Mouse (Mus musculus): Measurements from ENCODE around the gene Tex9. TPM values are rescaled to one million over a fixed set of nuclear protein-coding genes. Genes with fewer than 3 reads are reported as not detected.

The Tex9 gene
- polyA plus RNA-seq, 1 experiment, result 0.85 TPM

- 2% methylated on average over 34 of the region's 35 CpGs for WGBS
- Histone ChIP-seq H3K27ac (ENCODE audit: insufficient read depth, low read depth, low read length) (peak overlapping the region; percentile 96), H3K4me3 (ENCODE audit: low read depth, low read length) (peak overlapping the region; percentile 86), H3K36me3 (ENCODE audit: control insufficient read depth, insufficient read depth, low read length) (no peaks in the 10 kb centered on the region), H3K4me1 (ENCODE audit: control insufficient read depth, insufficient read depth, insufficient read length, low read length) (peaks cover 2% of the 10 kb centered on the region; the same call in 1 of the 2 replicates), H3K27me3 (ENCODE audit: control insufficient read depth, insufficient read depth, low read length) (no peaks in the 10 kb centered on the region)
- TF ChIP-seq POLR2A (IDR thresholded peaks at IDR 0.05; ENCODE audit: low read depth, low read length) (peak; percentile 51), CTCF (IDR thresholded peaks at IDR 0.05; ENCODE audit: extremely low read depth, insufficient read length, insufficient replicate concordance, low read depth, low read length) (no peak)
Observed at GRCm38 (mm10) chr9:72531291-72531995, 39.4 kb upstream of the Tex9 start.

DNA sequence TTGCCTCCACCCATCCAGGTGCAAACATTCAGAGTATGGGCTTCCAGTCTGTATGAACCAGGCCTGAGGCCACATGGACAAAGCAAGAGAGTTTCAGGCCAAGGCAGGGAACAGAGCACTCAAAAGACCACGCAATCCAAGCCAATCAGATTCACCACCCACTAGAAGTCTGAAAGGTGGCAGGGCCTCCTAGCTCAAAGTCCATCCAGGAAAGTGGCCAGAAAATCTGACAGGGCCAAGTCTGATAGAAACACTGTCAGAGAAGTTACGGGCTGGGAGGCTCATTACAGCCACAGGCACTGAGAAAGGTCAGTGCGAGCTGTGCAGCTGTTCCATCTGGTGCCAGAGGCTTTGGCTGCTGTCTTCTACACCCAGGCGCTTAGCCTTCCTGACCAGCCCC is 38.8 kb upstream of the Tex9 start:
- peak overlapping the region; percentile 86 for H3K4me3 ChIP-seq (ENCODE audit: low read depth, low read length)
- H3K27ac ChIP-seq (ENCODE audit: insufficient read depth, low read depth, low read length), result peak overlapping the region; percentile 96
- no peak for TF ChIP-seq CTCF (IDR thresholded peaks at IDR 0.05; ENCODE audit: extremely low read depth, insufficient read length, insufficient replicate concordance, low read depth, low read length)
- TF ChIP-seq POLR2A (IDR thresholded peaks at IDR 0.05; ENCODE audit: low read depth, low read length), result peak; percentile 60; the same call in 1 of the 2 replicates
- H3K27me3 ChIP-seq (ENCODE audit: control insufficient read depth, insufficient read depth, low read length), result no peaks in the 10 kb centered on the region
- H3K36me3 ChIP-seq (ENCODE audit: control insufficient read depth, insufficient read depth, low read length), result no peaks in the 10 kb centered on the region
- WGBS, result 12% methylated on average over 4 of the region's 4 CpGs
- H3K4me1 ChIP-seq (ENCODE audit: control insufficient read depth, insufficient read depth, insufficient read length, low read length), result peaks cover 2% of the 10 kb centered on the region; the same call in 1 of the 2 replicates

- no peak overlapping the region for H3K4me3 ChIP-seq (ENCODE audit: low read depth, low read length)
- TF ChIP-seq CTCF (IDR thresholded peaks at IDR 0.05; ENCODE audit: extremely low read depth, insufficient read length, insufficient replicate concordance, low read depth, low read length) (peak; percentile 100), POLR2A (IDR thresholded peaks at IDR 0.05; ENCODE audit: low read depth, low read length) (no peak)
- peak overlapping the region; percentile 96 for H3K27ac ChIP-seq (ENCODE audit: insufficient read depth, low read depth, low read length)
- under 1% methylated on average over 12 of the region's 12 CpGs for WGBS
- H3K4me1 ChIP-seq (ENCODE audit: control insufficient read depth, insufficient read depth, insufficient read length, low read length), result peaks cover 2% of the 10 kb centered on the region; the same call in 1 of the 2 replicates
- no peaks in the 10 kb centered on the region for H3K27me3 ChIP-seq (ENCODE audit: control insufficient read depth, insufficient read depth, low read length)
- H3K36me3 ChIP-seq (ENCODE audit: control insufficient read depth, insufficient read depth, low read length), result no peaks in the 10 kb centered on the region
Observed at GRCm38 (mm10) chr9:72530237-72530636, 38.2 kb upstream of the Tex9 start.

- TF ChIP-seq POLR2A (IDR thresholded peaks at IDR 0.05; ENCODE audit: low read depth, low read length), result no peak
- TF ChIP-seq CTCF (IDR thresholded peaks at IDR 0.05; ENCODE audit: extremely low read depth, insufficient read length, insufficient replicate concordance, low read depth, low read length), result no peak
- no peak overlapping the region for H3K27ac ChIP-seq (ENCODE audit: insufficient read depth, low read depth, low read length)
- WGBS, result 92% methylated on average over 1 of the region's 1 CpGs
- H3K4me3 ChIP-seq (ENCODE audit: low read depth, low read length), result no peak overlapping the region
- peaks cover 2% of the 10 kb centered on the region; the same call in 1 of the 2 replicates for H3K4me1 ChIP-seq (ENCODE audit: control insufficient read depth, insufficient read depth, insufficient read length, low read length)
- H3K36me3 ChIP-seq (ENCODE audit: control insufficient read depth, insufficient read depth, low read length), result no peaks in the 10 kb centered on the region
- H3K27me3 ChIP-seq (ENCODE audit: control insufficient read depth, insufficient read depth, low read length), result no peaks in the 10 kb centered on the region
Observed at GRCm38 (mm10) chr9:72526091-72526490, 34.1 kb upstream of the Tex9 start.

DNA sequence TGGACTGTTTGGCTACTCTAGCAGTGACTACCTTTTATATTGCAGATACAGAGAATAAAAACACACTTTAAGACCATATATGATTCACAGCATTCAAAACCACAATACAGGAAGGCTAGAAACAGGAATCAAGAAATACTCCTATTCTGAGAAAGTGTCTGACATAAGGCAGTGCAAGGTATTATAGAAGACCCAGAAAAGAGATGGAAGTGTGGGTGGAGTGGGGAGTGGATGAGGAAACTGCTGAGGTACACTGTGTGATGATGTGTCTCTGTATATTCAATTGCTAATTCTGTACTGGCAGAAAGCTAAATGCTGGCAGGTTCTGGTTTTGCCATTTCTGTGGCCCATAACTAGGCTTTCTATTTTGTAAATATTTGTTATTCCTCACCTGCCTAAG is 28.8 kb upstream of the Tex9 start:
- H3K36me3 ChIP-seq (ENCODE audit: control insufficient read depth, insufficient read depth, low read length), result no peaks in the 10 kb centered on the region
- no peak overlapping the region for H3K4me3 ChIP-seq (ENCODE audit: low read depth, low read length)
- TF ChIP-seq POLR2A (IDR thresholded peaks at IDR 0.05; ENCODE audit: low read depth, low read length), result no peak

GRCm38 (mm10) chr9:72519246-72519645 is 27.2 kb upstream of the Tex9 start:
- H3K4me1 ChIP-seq (ENCODE audit: control insufficient read depth, insufficient read depth, insufficient read length, low read length), result no peaks in the 10 kb centered on the region; the same call in 1 of the 2 replicates
- H3K27me3 ChIP-seq (ENCODE audit: control insufficient read depth, insufficient read depth, low read length), result no peaks in the 10 kb centered on the region
- TF ChIP-seq CTCF (IDR thresholded peaks at IDR 0.05; ENCODE audit: extremely low read depth, insufficient read length, insufficient replicate concordance, low read depth, low read length), result no peak
- no peak overlapping the region for H3K4me3 ChIP-seq (ENCODE audit: low read depth, low read length)
- no peaks in the 10 kb centered on the region for H3K36me3 ChIP-seq (ENCODE audit: control insufficient read depth, insufficient read depth, low read length)
- H3K27ac ChIP-seq (ENCODE audit: insufficient read depth, low read depth, low read length), result no peak overlapping the region

More for the DNA sequence above, 28.8 kb upstream of the Tex9 start:
- Histone ChIP-seq H3K27ac (ENCODE audit: insufficient read depth, low read depth, low read length) (no peak overlapping the region), H3K4me1 (ENCODE audit: control insufficient read depth, insufficient read depth, insufficient read length, low read length) (no peaks in the 10 kb centered on the region; the same call in 1 of the 2 replicates), H3K27me3 (ENCODE audit: control insufficient read depth, insufficient read depth, low read length) (no peaks in the 10 kb centered on the region)

- no peak overlapping the region for H3K27ac ChIP-seq (ENCODE audit: insufficient read depth, low read depth, low read length)
- no peaks in the 10 kb centered on the region; the same call in 1 of the 2 replicates for H3K4me1 ChIP-seq (ENCODE audit: control insufficient read depth, insufficient read depth, insufficient read length, low read length)
- H3K4me3 ChIP-seq (ENCODE audit: low read depth, low read length), result no peak overlapping the region
- H3K36me3 ChIP-seq (ENCODE audit: control insufficient read depth, insufficient read depth, low read length), result no peaks in the 10 kb centered on the region
- H3K27me3 ChIP-seq (ENCODE audit: control insufficient read depth, insufficient read depth, low read length), result no peaks in the 10 kb centered on the region
- TF ChIP-seq CTCF (IDR thresholded peaks at IDR 0.05; ENCODE audit: extremely low read depth, insufficient read length, insufficient replicate concordance, low read depth, low read length), result no peak
- no peak for TF ChIP-seq POLR2A (IDR thresholded peaks at IDR 0.05; ENCODE audit: low read depth, low read length)
Observed at GRCm38 (mm10) chr9:72515366-72515765, 23.4 kb upstream of the Tex9 start.
